Mouse (Mus musculus): ENCODE results near the gene Tiparp.

Tiparp gene

GRCm38 (mm10) chr3:65584329-65584728 lies 56.1 kb downstream of the Tiparp start:
- peak; percentile 65 for DNase-seq (ENCODE audit: low read depth, low spot score)

GRCm38 (mm10) chr3:65585291-65585690 lies 57.1 kb downstream of the Tiparp start:
- peak; percentile 53 for DNase-seq (ENCODE audit: low read depth, low spot score)

GRCm38 (mm10) chr3:65585823-65586482 lies 57.7 kb downstream of the Tiparp start:
- no peak for DNase-seq (ENCODE audit: low read depth, low spot score)

- peak; percentile 94 for DNase-seq (ENCODE audit: low read depth, low spot score)
Observed at GRCm38 (mm10) chr3:65586483-65586905, 58.3 kb downstream of the Tiparp start.

GRCm38 (mm10) chr3:65586966-65587365 lies 58.8 kb downstream of the Tiparp start:
- no peak for DNase-seq (ENCODE audit: low read depth, low spot score)

GRCm38 (mm10) chr3:65588424-65588823 lies 60.2 kb downstream of the Tiparp start:
- no peak for DNase-seq (ENCODE audit: low read depth, low spot score)

- peak; percentile 37 for DNase-seq (ENCODE audit: low read depth, low spot score)
Observed at GRCm38 (mm10) chr3:65592850-65593249, 64.6 kb downstream of the Tiparp start.

GRCm38 (mm10) chr3:65594493-65594892 lies 66.3 kb downstream of the Tiparp start:
- DNase-seq (ENCODE audit: low read depth, low spot score), result no peak

- peak; percentile 7 for DNase-seq (ENCODE audit: low read depth, low spot score)
Observed at GRCm38 (mm10) chr3:65595196-65595595, 67.0 kb downstream of the Tiparp start.

- DNase-seq (ENCODE audit: low read depth, low spot score), result no peak
Observed at GRCm38 (mm10) chr3:65598071-65598830, 70.0 kb downstream of the Tiparp start.

GRCm38 (mm10) chr3:65599151-65599550 lies 70.9 kb downstream of the Tiparp start:
- DNase-seq (ENCODE audit: low read depth, low spot score), result no peak

GRCm38 (mm10) chr3:65601291-65602050 lies 73.3 kb downstream of the Tiparp start:
- DNase-seq (ENCODE audit: low read depth, low spot score), result no peak

GRCm38 (mm10) chr3:65603392-65604055 lies 75.3 kb downstream of the Tiparp start:
- peak; percentile 65 for DNase-seq (ENCODE audit: low read depth, low spot score)
